Mouse (Mus musculus) ovary, postnatal 10 days (tissue): Measurements from ENCODE around the gene Cfap54.

Experiments
- DNase-seq: peaks from one replicate; pipeline ENCODE4 v3.0.0; 2022; ENCODE audit warnings: low spot score

The Cfap54 gene

DNA sequence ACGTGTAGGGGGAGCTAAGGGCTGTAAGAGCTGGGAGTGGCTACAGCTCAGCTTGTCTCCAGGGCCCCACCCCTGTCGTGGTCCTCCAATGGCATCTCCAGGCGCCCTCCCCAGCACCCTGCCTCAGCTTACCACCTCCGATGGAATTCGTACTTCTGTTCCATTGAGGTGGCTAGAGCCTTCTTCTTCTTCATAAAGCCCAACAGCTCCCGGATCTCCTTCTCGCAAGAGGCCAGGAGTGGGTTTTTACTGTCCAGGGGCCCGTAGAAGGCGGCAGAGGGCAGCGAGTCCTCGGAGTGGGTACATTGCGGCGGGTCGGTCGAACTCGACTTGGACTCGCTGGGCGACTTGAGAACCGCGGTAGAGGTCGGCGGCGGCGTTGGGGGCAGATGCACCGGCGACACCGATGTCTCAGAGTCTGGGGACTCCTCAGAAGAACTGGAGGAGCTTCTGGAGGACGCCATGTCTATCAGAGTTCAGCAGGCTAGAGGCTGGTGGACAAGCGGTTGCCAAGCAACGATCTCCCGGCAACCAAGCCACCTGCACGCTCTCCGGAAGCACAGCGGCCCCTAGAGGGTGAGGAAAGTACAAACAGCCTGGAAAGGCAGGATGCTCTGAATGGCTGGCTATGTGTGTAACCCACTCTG, at the start of gene Cfap54:
Gene Cfap54, minus strand, starts transcription at position 486 of the 647 bp plus-strand sequence.
- DNase-seq, result peak; percentile 58

DNA sequence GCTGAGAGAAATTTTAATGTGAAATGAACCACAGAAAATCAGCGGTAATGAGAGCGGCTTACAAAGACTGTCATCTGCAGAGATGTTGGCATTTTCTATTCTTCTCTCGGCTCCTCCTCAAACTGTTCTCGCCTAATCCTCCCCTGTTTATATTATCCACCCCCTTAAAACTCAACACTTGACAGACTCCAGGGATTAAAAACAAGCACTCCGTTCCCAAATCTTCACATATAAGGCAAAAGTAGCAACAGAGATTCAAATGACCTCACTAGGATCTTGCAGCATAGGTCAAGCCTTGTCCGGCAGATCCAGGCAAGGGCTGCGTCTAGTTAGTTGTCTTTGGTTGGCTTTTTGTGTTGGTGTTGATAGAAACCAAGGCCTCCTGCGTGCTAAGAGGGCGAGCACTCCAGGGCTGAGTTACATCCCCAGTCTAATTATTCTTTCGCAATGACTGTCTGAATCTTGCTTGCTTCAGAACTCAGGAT, 49.1 kb upstream of the Cfap54 start:
- DNase-seq, result no peak

DNA sequence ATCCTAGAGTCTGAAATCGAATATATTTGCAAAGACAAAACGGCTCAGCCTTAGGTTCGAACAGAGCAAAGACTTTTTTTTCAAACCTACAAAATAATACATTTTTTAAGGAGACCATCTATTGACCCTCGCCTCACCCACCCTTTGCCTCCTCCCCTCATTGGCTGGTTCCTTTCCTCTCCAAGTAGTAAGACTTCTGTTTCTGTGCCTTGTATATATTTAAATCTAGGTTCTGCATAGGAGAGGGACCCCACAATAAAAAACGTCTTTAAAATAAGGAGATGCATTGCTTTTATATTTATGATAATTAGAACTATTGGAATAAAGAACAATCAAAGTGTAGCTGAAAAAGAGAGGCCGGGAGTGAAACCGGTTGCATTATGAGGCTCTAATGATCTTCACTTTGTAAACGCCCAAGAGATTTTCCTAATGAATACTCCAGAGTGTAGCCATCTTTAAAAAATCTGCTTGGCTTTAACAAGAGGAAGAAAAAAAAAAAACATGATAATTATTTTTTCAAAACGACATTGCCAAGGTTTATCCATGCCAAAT, 48.6 kb upstream of the Cfap54 start:
- DNase-seq, result no peak

DNA sequence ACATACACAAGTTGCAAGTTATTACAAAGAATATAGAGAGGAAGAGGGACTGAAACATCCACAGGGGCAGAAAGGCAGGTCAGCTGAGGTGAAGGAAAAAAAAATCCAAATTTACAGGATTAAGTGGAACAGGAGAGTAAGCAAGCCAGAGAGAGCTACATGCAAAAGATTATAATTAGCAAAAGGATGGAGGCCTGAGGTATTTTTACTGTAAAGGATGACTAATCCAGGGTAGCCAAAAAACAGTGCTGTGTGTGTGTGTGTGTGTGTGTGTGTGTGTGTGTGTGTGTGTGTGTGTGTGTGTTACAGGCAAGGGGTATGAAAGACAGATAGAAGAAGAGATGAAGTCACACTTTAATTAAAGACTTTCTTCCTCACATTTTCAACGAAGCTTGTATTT, 47.9 kb upstream of the Cfap54 start:
- DNase-seq, result no peak

DNA sequence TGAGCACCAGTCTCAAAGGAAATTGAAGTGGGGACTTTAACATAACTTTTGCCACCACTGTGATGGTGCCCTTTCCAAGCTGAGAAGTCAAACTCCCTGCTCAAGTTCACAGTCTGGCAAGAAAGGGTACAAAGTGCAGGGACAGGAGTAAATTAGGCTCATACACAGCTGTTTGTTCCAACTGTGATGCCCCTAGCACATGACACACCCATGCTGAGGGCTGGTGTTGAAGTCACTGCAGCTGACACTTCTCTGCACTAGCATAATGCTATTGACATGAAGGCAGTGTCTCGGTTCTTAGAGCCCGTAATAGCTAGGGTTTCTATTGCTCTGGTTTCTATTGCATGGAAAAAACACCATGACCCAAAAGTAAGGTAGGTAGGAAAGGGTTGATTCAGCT, 47.1 kb upstream of the Cfap54 start:
- no peak for DNase-seq

DNA sequence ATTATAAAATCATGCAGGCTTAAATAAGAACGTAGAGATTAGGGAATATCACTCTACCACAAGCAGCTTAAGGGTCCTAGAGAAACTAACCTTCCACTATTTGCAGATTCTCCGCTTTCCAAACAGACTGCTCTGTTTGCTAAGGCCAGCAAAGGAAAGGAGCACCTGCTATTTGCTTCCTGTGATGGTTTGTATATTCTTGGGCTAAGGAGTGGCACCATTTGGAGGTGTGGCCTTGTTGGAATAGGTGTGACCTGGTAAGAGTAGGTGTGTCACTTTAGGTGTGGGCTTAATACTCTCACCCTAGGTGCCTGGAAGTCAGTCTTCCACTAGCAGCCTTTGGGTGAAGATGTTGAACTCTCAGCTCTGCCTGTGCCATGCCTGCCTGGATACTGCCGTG, 44.6 kb upstream of the Cfap54 start:
- no peak for DNase-seq

DNA sequence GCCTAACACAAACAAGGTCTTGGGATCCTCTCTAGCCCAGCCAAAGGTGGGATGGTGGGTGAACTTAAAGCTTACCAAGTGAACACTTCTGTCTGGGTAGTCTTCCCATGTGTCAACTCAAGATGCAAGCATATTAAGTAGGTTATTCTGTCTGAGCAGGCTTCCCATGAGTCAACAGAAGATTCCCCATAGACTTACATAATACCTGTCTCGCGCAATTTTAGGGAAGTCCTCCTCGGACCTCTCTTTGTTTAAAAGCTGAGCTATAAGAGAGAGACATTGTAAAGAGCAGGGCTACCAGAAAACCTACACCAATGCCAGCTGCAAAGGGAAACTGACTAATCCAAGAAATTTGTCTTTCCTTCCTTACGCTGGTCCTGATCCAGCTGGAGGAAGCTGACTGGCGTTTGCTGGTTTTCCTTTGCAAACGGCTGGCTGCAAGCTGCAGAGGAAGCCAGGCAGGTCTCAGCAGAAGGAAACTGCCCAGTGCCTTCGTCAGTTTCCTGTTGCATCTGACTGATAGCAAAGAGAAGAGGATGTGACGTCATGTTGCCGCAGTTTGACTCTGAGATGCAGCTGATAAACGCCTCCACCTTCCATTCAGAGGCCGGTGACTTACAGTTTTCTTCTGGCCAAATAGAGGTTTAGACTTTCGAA, 42.7 kb upstream of the Cfap54 start:
- DNase-seq, result no peak

DNA sequence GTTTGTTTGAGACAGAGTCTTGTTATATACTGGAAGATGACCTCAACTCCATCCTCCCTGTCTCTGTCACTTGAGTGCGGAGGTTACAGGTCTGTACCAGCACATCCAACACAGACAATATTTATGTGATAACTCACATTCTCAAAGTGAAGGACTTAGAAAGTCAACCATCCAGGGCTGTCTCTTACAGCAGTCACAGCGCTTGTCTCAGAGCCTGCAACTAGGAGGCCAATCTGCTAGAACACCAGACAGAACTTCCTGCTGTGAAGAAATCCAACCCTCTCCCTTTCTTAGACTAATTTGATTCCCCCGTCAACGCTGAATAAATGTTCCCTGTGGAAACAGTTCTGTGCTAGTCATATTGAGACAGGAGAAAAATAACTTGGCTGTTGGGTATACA, 41.9 kb upstream of the Cfap54 start:
- no peak for DNase-seq

DNA sequence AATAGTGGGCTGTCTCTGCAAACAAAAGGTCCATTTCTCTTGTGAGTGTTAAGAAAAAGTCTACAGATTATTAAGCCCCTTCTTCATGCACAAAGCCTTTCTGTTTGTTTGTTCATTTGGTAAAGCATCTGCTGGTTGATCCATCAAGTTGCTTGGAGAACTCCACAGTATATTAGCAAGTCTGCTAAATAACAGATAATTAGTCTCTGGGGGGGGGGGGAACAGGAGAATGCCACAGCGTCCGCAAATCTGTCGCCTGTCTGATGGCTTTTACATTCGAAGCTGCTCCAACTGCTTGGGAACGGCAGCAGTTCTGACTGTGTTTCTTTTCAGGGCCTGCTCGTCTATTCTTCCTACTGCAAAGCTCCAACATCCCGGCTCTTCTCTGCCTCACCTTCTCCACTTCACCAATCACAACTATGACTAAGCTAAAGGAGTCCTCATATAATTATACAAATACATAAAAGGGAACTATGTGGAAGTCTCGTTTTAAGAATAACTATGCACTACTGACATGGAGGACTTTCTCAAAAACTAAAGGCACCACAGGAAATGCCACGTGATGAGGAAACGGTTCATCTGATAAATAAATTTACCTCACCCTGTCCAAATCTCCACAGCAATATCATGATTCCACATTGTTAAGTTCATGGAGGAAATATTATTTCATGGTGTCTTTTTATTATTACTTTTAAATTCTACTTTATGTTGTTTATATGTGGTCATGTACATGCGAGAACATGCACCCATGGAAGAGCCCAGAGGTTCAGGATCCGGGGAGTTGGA, 41.2 kb upstream of the Cfap54 start:
- no peak for DNase-seq

DNA sequence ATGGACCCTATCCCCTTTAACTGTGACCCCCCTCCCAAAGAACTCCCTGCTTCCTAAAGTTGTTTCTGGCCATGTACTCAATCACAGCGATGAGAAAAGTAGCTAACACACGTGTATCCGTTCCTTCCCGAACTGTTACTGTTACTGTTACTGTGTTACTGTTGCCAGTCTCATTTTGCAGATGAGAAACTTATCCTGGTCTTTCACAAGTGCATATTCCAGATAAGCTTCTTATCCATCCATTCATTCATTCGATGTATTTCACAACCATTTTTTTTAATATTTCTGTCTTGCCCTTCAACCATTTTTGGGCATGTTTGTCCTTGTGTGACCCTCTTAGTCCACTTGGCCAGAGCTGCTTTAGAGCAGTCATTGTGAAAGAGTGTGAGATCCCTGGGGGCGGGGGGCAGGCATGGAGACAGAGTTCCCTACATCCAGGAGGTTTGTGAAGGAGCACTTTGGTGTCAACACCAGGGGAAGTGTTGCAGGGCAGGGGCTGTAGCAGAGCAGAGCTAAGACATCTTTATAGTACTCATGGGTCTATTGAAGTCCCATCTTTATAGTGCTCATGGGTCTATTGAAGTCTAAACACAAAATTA, 39.9 kb upstream of the Cfap54 start:
- no peak for DNase-seq

DNA sequence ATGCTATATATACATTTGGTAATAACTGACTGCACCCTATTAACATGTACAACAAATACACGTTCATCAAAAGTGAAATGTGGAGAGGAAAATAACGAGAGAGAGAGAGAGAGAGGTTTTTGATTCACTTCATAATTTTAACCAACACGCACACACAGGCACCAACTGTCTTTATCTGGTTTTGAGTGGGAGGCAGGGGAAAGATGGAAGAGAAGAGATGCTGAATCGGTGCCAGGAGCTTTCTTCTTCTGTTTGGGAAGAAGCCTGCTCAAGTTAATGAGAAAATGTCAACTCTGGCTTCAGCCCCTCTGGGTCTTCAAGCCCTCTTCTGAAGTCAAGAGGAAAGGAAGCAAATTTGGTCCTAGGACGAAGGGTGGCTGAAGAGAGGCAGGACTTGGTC, 38.4 kb upstream of the Cfap54 start:
- no peak for DNase-seq

DNA sequence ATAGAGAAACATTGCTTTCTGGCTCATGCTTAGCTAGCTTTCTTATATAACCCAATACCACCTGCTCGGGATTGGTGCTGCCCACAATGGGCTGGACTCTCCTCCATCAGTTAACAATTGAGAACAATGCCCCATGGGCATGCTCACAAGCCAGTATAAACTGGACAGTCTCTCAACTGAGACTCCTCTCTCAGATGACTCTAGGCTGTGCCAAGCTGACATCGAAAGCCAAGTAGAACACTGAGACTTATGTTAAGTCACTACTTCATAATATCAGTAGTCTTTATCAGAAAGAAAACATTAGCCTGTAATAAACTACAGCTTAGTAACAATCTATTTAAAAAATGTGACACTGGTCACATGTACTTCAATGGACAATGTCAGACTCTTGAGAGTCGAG, 35.2 kb upstream of the Cfap54 start:
- DNase-seq, result no peak

DNA sequence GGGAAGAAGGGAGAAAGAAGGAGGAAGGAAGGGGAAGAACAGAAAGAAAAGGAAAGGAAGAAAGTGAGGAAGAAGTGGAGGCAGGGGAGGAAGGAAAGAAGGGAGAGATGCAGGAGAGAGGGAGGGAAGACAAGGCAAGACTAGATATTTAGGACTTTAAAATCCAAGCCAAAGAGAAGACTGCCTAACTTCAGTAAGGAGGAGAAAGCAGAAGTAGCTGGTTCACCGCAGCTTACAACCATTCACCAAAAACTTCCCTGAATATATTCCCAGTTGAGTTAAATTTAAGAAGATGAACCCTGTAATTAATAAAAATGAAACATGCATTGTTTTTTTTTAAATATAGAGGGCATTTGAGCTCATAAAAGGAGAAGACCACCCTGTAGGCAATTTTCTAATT, 34.3 kb upstream of the Cfap54 start:
- no peak for DNase-seq

DNA sequence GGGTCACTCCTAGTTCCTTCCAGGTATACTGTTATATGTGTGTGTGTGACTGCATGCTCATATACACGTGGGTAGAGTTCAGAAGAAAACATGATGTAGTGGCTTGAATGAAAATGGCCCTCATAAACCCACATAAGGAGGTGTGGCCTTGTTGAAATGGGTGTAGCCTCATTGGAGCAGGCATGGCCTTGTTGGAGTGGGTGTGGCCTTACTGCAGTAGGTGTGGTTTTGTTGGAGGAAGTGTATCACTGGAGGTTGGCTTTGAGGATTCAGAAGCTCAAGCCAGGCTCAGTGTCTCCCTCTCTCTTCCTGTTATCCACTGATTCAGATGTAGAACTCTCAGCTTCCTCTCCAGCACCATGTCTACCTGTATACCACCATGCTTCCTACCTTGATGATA, 33.4 kb upstream of the Cfap54 start:
- no peak for DNase-seq

DNA sequence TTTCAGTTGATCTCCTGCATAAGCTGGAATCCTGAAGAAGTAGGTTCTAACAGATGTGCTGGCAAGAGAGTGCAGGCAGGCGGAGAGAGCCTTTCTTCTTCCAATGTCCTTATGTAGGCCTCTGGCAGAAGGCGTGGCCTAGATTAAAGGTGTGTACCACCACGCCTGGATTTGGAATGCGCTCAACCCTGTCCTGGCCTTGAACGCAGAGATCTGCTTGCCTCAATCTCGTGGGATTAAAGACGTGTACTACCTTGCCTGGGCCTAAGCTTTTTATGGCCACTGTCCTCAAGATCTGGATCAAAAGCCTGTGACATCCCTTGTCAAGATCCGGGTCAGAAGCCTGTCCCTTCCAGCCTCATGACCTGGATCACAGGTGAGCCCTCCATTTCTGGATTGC, 32.5 kb upstream of the Cfap54 start:
- DNase-seq, result no peak

DNA sequence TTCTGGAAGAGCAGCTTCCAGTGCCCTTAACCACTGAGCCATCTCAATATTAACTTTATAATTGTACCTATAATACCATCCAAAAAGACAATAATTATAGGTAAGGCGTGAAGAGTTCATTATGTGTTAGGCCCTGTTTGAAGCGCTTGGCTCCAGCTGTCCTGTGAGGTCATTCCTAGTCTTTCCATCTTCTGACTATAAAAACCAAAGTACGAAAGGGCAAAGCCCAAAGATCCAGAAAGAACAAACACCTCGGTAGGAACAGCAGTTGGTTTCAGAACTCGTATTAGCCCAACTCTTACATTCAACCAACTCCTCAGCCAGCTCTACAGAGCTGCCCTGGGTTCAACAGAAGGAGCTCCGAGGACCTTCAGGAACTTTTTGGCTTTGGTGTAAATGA, 30.6 kb upstream of the Cfap54 start:
- no peak for DNase-seq

DNA sequence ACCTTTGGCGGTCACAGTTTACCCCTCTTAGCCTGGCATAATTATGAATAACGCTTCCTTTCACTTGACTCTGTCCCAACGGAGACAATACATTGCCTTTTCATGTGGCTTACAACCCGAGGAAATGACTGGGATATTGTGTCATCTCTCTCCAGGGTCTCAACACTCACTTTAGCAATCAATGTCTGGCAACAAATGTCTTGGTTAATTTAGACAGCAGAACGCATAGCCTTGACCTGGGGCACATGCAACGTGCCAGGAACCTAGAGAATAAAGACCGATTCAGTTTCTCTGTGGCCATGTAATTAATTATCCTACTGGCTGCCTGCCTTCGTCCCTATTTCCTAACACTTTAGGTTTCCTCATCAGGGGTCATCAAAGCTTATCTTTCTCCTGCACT, 30.0 kb upstream of the Cfap54 start:
- no peak for DNase-seq

DNA sequence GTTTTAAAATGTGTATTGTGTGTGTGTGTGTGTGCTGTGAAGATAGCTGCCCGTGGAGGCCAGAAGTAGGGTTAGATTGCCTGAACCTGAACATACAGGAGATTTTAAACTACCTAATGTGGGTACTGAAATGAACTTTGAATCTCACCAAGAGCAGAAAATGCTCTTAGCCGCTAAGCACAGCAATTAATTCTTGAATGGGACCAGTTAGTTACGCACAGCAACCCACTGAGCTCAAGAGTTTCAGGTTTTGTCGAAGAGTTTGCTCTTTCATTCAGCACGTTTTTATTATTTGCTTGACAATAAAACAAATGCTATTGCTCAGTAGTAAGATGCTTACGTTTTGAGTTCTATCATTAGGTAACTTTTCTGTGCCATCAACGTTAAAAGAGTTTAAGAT, 23.9 kb upstream of the Cfap54 start:
- no peak for DNase-seq

DNA sequence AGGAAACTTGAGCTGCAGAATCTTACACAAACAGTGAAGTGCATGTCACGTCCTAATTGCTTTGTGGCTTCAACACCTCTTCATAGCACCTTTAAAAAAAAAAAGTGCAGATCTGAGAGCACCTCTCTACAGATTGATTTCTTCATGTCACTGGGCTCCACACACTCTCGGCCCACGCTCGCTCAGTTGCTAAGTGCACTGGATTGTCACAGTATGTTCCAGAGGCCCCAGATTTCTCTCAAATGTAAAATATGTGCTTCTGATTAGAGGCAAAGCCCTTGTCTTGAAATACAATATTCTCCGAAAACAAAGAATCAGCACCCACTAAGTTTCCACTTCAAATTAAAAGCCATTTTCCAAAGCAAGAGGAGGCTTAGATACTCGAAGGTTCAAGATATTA, 22.9 kb upstream of the Cfap54 start:
- no peak for DNase-seq

DNA sequence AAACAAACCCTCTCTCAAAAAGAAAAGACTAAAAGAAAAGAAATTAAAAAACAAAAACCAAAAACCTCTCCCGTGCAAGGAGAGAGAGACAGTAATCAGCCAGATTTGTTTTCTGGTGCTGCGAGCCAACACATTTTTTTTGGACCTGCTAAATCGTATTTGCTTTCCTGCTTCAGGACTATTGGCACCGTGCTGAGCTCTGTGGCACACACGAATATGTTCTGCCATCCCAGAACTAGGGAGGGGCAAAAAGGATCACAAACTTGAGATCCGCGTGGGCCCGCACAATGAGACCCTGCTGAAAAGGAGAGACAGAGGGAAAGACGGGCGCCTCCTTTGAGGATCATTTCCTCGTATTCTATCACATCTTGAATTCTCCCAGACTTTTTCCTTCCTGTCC, 22.3 kb upstream of the Cfap54 start:
- no peak for DNase-seq

DNA sequence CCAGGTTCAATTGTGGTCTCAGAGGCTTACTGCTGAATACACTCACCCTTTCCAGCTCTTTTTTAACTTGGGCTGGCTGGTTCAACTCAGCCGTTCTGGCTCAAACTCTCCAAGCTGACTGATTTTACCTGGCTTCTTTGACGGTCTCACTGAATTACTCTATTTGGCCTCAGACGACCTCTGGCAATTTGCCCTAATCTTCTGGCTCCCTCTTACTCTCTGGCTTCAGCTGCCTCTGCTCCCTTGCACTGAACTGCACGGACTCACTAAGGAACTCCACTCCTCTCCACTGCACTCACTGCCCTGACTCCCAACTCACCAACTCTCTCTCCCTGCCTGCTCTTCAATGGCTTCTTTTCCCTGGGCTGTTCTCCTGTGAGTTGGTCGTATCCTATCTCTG, 20.9 kb upstream of the Cfap54 start:
- DNase-seq, result no peak

DNA sequence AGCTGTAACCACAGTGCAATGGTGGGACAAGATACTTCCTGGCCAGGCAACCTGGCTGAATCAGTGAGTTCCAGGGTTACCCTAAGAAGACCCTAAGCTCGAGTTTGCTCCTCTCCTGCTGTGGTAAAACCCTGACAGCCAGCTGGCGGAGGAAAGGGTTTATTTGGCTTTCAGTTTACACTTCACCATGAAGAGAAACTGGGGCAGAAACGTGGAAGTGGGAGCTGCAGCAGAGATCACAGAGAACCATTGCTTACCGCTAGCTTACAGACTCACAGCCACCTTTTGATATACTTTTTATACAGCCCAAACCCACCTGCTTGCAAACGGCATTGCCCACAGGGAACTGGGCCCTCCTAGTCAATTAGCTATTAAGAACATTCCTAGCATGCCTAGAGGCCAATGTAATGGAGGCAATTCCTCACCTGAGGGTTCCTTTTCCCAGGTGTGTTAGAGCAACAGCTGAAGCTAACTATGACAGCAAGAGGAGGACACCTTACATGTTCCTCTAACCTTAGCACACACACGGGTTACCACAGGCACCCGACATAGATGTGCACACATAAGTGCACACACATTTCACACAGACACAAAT, 16.9 kb upstream of the Cfap54 start:
- no peak for DNase-seq
